Mouse (Mus musculus) midbrain, embryonic 10.5 days (tissue): Measurements from ENCODE around the gene Mrpl32. TPM values are rescaled to one million over a fixed set of nuclear protein-coding genes. Genes with fewer than 3 reads are reported as not detected.

Experiments used
- DNase-seq: peaks from one replicate; pipeline ENCODE4 v3.0.0-alpha.2; 2017; ENCODE audit warnings: low spot score
- H3K27ac ChIP-seq: fragments of 300-500 bp; sonication (generic); replicated peaks from 2 replicates; pipeline ENCODE4 v1.5.1; 2016; ENCODE audit warnings: mild to moderate bottlenecking
- H3K27me3 ChIP-seq: fragments of 300-500 bp; sonication (generic); 2 replicates; pipeline ENCODE4 v1.6.1; 2016; ENCODE audit warnings: low read depth, mild to moderate bottlenecking; ENCODE audit not compliant: poor library complexity, severe bottlenecking
- H3K36me3 ChIP-seq: fragments of 300-500 bp; sonication (generic); 2 replicates; pipeline ENCODE4 v1.6.1; 2016; ENCODE audit warnings: mild to moderate bottlenecking, moderate library complexity
- H3K4me1 ChIP-seq: fragments of 300-500 bp; sonication (generic); 2 replicates; pipeline ENCODE4 v1.6.1; 2016
- H3K4me3 ChIP-seq: fragments of 300-500 bp; sonication (generic); 2 replicates; pipeline ENCODE4 v1.5.1; 2016; ENCODE audit warnings: mild to moderate bottlenecking, moderate library complexity
- H3K9me3 ChIP-seq: fragments of 300-500 bp; sonication (generic); replicated peaks from 2 replicates; pipeline ENCODE4 v1.6.1; 2016; ENCODE audit warnings: mild to moderate bottlenecking
- WGBS: fragments of 180-500 bp; shearing (Covaris S2); methylation state at CpG from one replicate; pipeline ENCODE4 v1.1.7; 2016; 5-methylcytosine and 5-hydroxymethylcytosine counted together
- polyA plus RNA-seq: library from polyadenylated mRNA; unstranded; fragments of >200 nt; fragmentation: Nextera tagmentation; extraction: Ambion mirVana; gene quantifications from 2 replicates; pipeline ENCODE4 v1.2.1, GENCODE M21; 2016

Gene Mrpl32
- polyA plus RNA-seq, result 98.8 and 109 TPM in 2 replicates

GRCm38 (mm10) chr13:14612926-14613529 lies at the start of gene Mrpl32, which contains the start of gene Psma2:
Gene Mrpl32 (minus strand): TSS chr13:14613165.
Gene Psma2 (plus strand): TSS chr13:14613240.
- WGBS, result under 1% methylated on average over 42 of the region's 42 CpGs
- DNase-seq, result peak; percentile 97
- Histone ChIP-seq H3K36me3 (peaks cover 43% of the 10 kb centered on the region), H3K9me3 (no peaks in the 10 kb centered on the region), H3K27me3 (no peaks in the 10 kb centered on the region), H3K4me1 (peaks cover 12% of the 10 kb centered on the region), H3K27ac (peak within 1 kb of the TSS; percentile 86), H3K4me3 (peak within 1 kb of the TSS; percentile 83)

DNA sequence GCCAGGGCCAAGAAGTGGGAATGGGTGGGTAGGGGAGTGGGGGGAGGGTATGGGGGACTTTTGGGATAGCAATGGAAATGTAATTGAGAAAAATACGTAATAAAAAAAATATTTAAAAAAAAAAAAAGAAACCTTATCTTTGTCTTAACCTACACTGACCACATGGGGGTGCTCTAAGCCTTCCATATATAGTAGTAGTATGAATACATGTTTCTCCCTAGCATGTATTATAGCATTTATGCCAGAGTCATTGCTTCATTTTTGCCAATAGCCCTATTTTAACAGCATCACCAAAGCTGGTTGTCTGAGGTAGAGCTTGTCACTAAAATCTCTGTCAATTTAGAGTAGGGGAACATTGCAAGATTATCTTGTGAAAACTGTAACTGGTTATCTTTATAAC lies 36.3 kb upstream of the Mrpl32 start:
- no peak overlapping the region for H3K27ac ChIP-seq
- H3K4me3 ChIP-seq, result no peak overlapping the region
- no peaks in the 10 kb centered on the region for H3K36me3 ChIP-seq
- no peaks in the 10 kb centered on the region for H3K27me3 ChIP-seq
- DNase-seq, result no peak
- H3K4me1 ChIP-seq, result 0 out of 2 replicates have a peak, but pooled peaks cover 3% of the 10 kb centered on the region
- peaks cover 6% of the 10 kb centered on the region; the same call in 1 of the 2 replicates for H3K9me3 ChIP-seq
- 41% methylated on average over 1 of the region's 1 CpGs for WGBS

DNA sequence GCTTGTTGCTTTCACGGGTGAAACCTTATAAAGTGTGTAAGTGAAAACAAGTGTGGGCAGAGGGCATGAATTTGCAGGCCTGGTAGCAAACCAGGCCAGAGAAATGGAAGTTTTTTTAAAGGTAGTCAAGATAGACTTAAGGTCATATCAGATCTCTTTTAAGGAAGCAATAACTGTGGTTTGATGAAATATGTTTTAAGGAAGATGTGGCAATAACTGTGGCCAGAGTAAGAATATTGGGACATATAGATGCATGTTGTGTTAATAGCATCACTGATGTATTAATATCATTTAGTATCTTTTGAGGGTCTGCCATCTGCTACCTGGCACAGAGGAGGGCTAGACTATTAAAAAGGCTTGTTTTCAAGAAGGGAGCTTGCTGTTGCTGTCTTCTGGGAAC lies 27.0 kb upstream of the Mrpl32 start:
- WGBS, result 68% methylated on average over 1 of the region's 1 CpGs

DNA sequence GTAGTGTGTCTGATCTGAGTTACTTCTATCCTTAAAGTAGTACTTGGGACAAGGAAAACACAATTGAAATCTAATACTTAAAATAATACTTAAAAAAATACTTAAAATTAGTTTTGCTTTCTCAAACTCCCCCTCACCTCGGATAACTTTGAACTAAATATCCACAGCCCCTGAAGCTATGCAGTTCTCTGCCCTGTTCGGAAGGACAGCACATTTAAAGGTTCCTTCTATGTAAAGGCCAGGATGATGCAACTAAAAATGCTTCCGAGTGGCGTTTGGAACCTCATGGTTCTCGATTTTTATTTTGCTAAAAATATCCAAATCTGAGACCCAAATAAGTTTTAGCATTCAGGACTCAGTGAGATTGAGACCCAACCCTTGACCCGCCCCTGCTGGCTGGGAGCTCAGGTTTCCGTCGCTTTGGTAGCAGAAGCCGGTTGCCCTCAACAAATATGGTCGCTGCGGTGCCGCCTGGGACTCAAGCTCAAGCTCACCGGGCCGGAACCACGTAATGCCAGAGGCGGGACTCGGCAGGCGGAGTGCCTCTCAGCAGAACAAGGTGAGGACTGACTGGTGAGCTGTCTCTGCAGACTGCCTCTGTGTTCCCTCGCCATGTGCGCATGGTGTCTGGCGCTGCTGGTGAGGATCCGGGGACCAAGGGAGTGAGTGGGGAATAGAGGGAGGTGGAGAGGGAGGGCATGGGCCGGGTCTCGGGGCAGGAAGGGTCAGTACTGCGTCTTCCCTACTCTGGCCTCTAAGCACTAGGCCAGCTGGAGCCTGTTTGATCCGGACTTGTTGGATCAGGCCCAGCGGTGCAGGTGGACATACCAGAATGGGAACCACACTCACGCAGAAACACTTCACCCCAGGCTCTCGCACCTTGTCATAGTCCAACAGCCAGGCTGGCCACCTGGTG lies 17.0 kb upstream of the Mrpl32 start, which contains the start of gene AW209491:
TSS of gene AW209491 (plus strand) at position 429 of the 916 bp plus-strand sequence.
- Histone ChIP-seq H3K27me3 (no peaks in the 10 kb centered on the region), H3K4me3 (peak within 1 kb of the TSS; percentile 75), H3K36me3 (peaks cover 41% of the 10 kb centered on the region), H3K4me1 (peaks cover 11% of the 10 kb centered on the region), H3K27ac (peak within 1 kb of the TSS; percentile 92), H3K9me3 (no peaks in the 10 kb centered on the region)
- WGBS, result 2% methylated on average over 29 of the region's 29 CpGs
- DNase-seq, result peak; percentile 92

More for the DNA sequence above, 27.0 kb upstream of the Mrpl32 start:
- Histone ChIP-seq H3K4me1 (0 out of 2 replicates have a peak, but pooled peaks cover 5% of the 10 kb centered on the region), H3K36me3 (peaks cover 51% of the 10 kb centered on the region), H3K9me3 (no peaks in the 10 kb centered on the region), H3K27me3 (no peaks in the 10 kb centered on the region), H3K4me3 (no peak overlapping the region), H3K27ac (no peak overlapping the region)
- DNase-seq, result no peak

- Histone ChIP-seq H3K36me3 (peaks cover 77% of the 10 kb centered on the region), H3K9me3 (no peaks in the 10 kb centered on the region), H3K27ac (no peak overlapping the region), H3K4me1 (peaks cover 3% of the 10 kb centered on the region), H3K4me3 (no peak overlapping the region), H3K27me3 (no peaks in the 10 kb centered on the region)
- 62% methylated on average over 2 of the region's 2 CpGs for WGBS
- peak; percentile 56 for DNase-seq
These were observed 5.8 kb upstream of the Mrpl32 start for GRCm38 (mm10) chr13:14618724-14619123.

DNA sequence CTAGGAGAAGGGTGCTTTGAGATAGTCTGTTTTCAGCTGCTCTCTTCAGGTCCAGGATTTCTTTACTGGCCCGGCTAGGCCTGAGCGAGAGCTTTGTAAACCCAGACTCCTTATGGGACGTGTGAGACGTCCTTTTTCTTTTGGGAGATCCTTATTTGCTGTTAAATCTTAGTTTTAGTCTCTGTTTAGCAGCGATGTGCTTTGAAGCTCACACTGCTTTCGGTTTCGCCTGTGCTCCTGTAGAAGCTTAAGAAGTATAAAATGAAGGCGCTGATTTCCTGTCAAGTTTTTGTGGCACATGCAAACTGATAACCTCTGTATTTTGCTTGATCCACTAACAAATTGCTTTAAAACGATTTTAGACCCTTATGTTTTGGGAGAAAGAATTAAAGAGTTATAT lies 588 bp upstream of the Mrpl32 start:
- H3K36me3 ChIP-seq, result peaks cover 48% of the 10 kb centered on the region
- H3K4me3 ChIP-seq, result peak overlapping the region; percentile 83
- WGBS, result 2% methylated on average over 9 of the region's 9 CpGs
- peak overlapping the region; percentile 86 for H3K27ac ChIP-seq
- no peaks in the 10 kb centered on the region for H3K9me3 ChIP-seq
- no peak for DNase-seq
- no peaks in the 10 kb centered on the region for H3K27me3 ChIP-seq
- peaks cover 12% of the 10 kb centered on the region for H3K4me1 ChIP-seq

DNA sequence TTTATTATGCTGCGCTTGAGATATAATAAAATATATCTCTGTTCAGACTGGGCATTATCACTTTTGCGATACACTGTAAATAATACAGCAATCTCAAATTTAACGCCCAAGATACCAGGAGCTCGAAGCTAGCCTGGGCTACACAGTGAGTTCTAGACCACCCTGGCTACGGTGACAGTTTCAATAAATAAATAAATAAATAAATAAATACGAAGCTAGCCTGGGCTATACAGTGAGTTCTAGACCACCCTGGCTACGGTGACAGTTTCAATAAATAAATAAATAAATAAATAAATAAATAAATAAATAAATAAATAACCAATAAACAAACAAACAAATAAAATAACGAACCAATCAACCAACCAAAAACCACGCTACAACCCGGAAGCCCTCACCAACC lies 502 bp downstream of the Mrpl32 start:
- Histone ChIP-seq H3K4me1 (peaks cover 12% of the 10 kb centered on the region), H3K4me3 (peak overlapping the region; percentile 83), H3K27ac (peak overlapping the region; percentile 86), H3K9me3 (no peaks in the 10 kb centered on the region), H3K27me3 (no peaks in the 10 kb centered on the region), H3K36me3 (peaks cover 37% of the 10 kb centered on the region)
- 10% methylated on average over 10 of the region's 10 CpGs for WGBS
- no peak for DNase-seq

- H3K9me3 ChIP-seq, result no peaks in the 10 kb centered on the region
- DNase-seq, result no peak
- peaks cover 22% of the 10 kb centered on the region for H3K36me3 ChIP-seq
- H3K4me3 ChIP-seq, result no peak overlapping the region
- H3K27me3 ChIP-seq, result no peaks in the 10 kb centered on the region
- peaks cover 9% of the 10 kb centered on the region; the same call in 1 of the 2 replicates for H3K4me1 ChIP-seq
- H3K27ac ChIP-seq, result no peak overlapping the region
These were observed 5.3 kb downstream of the Mrpl32 start for GRCm38 (mm10) chr13:14607616-14608015.

GRCm38 (mm10) chr13:14602744-14603143 lies 10.2 kb downstream of the Mrpl32 start:
- H3K4me1 ChIP-seq, result no peaks in the 10 kb centered on the region
- no peaks in the 10 kb centered on the region for H3K27me3 ChIP-seq
- no peaks in the 10 kb centered on the region for H3K36me3 ChIP-seq
- H3K9me3 ChIP-seq, result no peaks in the 10 kb centered on the region
- no peak overlapping the region for H3K27ac ChIP-seq
- DNase-seq, result no peak
- WGBS, result 93% methylated on average over 2 of the region's 2 CpGs
- no peak overlapping the region for H3K4me3 ChIP-seq

GRCm38 (mm10) chr13:14580392-14580791 lies 32.6 kb downstream of the Mrpl32 start:
- no peaks in the 10 kb centered on the region; the same call in 1 of the 2 replicates for H3K9me3 ChIP-seq
- H3K27ac ChIP-seq, result no peak overlapping the region
- no peaks in the 10 kb centered on the region for H3K36me3 ChIP-seq
- no peak for DNase-seq
- 80% methylated on average over 3 of the region's 3 CpGs for WGBS
- H3K27me3 ChIP-seq, result no peaks in the 10 kb centered on the region
- no peak overlapping the region for H3K4me3 ChIP-seq
- H3K4me1 ChIP-seq, result no peaks in the 10 kb centered on the region

DNA sequence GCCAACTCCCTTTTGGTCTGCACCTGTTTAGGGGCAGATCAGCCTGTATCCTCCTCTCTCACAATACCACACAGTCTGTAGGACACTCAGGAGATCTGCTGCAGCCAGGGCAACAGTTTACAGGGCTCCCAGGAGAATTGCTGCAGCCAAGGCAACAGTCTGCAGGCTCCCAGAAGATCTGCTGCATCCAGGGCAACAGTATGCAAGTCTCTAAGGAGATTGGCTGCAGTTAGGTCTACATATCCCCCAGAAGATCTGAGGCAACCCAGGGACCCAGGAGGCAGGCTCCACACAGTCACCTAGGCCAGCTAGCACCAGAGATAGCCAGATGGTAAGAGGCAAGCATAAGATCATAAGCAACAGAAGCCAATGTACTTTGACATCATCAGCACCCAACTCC lies 38.8 kb downstream of the Mrpl32 start:
- Histone ChIP-seq H3K9me3 (no peaks in the 10 kb centered on the region; the same call in 1 of the 2 replicates), H3K27me3 (no peaks in the 10 kb centered on the region), H3K36me3 (no peaks in the 10 kb centered on the region), H3K4me1 (no peaks in the 10 kb centered on the region), H3K27ac (no peak overlapping the region), H3K4me3 (no peak overlapping the region)
- DNase-seq, result no peak

DNA sequence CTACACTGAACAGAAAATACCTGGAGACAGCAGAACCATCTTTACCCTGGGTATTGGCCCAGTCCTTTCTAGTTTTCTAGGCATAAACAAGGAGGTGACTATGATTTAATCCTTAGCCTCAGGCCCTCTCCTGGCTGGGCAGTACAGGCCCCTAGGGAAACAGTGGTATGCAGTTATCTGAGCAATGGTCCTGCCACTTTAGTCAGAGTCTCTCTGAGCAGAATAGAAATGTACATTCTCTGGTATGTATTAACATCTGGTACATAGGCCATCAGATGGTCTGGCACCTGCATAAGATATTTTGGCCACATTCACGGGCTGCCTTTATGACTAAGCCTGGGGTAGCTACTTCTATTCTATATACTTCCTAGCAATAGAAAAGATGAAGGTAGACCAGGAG lies 51.6 kb downstream of the Mrpl32 start:
- Histone ChIP-seq H3K36me3 (no peaks in the 10 kb centered on the region), H3K27me3 (no peaks in the 10 kb centered on the region), H3K27ac (no peak overlapping the region), H3K4me1 (no peaks in the 10 kb centered on the region), H3K4me3 (no peak overlapping the region), H3K9me3 (no peaks in the 10 kb centered on the region)
- WGBS, result 88% methylated on average over 1 of the region's 1 CpGs
- DNase-seq, result no peak
